Mouse (Mus musculus): ENCODE measurements at regions not wholly inside any gene's neighbourhood (a gene's known extent, or its start where the extent isn't known, plus 50 kb on each side); places are given as distances from the start of the nearest gene placed in this dataset.
A peak's percentile ranks its signal among the peaks of the same experiment; 100 is the strongest.

DNA sequence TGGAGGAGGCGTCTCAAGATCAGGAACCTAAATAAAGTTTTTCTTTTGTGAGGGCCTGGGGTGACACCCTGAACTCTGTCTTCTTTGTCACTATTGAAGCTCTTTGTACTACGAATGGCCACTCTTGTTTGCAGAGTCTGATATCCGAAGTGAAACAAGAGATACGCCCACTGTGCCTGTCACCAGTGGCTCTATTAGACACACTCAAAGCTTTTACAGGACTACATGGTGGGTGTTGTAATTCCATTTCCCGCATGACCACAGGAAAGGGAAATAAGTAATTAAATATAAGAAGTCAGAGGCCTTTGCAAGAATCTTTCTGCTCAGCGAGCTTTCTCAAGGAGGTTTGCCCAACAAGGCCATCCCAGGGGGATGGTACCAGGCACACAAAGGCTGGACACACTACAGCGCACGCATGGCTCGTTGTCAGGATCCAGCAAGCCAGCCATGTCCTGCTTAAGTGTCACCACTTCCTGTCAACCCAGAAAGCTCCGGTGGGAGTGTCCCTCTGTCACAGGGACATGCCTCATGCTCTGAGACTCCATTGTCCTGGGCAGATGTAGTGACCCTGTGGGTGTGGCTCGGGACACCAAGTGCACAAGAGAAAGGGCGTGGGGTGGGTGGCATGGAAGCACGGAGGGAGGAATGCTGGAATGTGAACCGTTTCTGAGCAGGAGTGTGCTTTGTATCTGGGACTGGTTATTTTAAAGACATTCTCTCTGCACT, 434.0 kb downstream of the Irx1 start:
- intact Hi-C loops (cut with DNase I; ENCODE audit: low total_unique reads) = no loop called here
- DNase-seq = no peak

DNA sequence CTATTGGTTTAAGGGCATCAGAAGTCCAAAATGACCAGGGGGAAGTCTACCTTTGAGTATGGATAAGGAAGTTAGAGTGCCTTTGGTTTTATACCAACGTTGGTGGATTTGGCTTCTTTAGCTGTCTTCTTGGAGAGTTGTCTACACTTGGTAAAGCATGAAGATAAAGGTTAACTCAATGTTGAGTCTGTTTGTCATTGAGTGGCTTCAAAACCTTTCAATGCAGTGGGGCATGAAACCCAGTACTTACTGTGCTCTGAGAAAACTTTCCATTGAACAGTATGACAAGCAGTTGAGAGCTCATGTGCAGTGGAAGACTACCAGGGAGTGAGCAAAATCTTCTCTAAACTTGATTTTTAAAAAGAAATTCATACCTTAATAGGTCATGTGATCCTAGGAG, 445.7 kb downstream of the Irx1 start:
- intact Hi-C loops (cut with DNase I; ENCODE audit: low total_unique reads) = no loop called here
- no peak for DNase-seq

- DNase-seq = no peak
- intact Hi-C loops (cut with DNase I; ENCODE audit: low total_unique reads) = no loop called here
Observed at GRCm38 (mm10) chr13:71513204-71513603, 450.3 kb downstream of the Irx1 start.

DNA sequence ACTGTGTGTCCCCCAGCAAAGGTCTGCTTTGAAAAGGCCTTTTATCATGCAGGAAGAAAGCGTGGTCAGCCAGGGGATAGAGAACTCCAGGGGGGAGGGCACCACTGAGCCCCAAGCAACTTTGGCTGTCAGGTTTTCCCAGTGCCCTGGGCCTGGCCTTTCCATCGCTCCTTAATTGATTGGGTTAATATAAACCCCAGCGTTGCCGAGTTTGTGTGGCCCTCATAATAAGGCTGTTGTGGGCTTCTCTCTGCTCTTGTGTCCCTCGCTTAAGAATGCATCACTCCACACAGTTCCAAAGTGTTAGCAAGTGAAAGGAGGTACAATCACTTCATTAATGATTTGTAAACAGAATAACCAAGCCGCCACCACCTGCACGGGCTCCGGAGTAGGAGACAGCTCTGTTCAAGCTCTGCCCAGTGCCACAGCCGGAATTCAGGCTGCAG, 455.5 kb downstream of the Irx1 start:
- intact Hi-C loops (cut with DNase I; ENCODE audit: low total_unique reads) = no loop called here
- DNase-seq = no peak

DNA sequence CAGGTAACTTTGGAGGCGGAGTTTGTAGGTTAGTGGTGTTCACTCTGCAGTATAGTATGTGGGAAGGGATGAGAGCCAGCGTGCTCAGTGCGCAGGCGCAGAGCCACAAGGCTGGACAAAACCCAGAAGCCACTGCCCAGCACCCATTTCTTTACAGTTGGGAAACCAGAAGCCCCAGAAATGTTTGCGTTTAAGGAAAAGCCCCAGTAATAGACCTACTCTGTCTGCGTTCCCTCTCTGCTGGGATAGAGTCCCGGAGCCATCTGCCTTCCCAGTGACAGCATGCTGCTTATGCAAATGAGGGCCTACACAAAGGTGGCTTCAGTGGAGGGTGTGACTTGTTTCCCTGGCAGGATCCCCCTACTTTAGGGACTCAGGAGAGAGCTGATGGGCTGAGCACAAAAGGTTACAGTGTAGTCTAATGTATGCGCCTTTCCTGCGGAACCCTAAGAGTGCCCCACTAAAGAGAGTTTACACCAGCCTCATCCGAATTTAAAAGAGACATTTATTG, 456.0 kb downstream of the Irx1 start:
- DNase-seq = no peak
- intact Hi-C loops (cut with DNase I; ENCODE audit: low total_unique reads) = no loop called here

- DNase-seq = no peak
- intact Hi-C loops (cut with DNase I; ENCODE audit: low total_unique reads) = no loop called here
Observed at GRCm38 (mm10) chr13:71506777-71507176, 456.7 kb downstream of the Irx1 start.

GRCm38 (mm10) chr13:71489773-71490172, 473.8 kb downstream of the Irx1 start:
- no peak for DNase-seq
- intact Hi-C loops (cut with DNase I; ENCODE audit: low total_unique reads) = no loop called here

GRCm38 (mm10) chr13:71481205-71481604, 482.3 kb downstream of the Irx1 start:
- intact Hi-C loops (cut with DNase I; ENCODE audit: low total_unique reads) = no loop called here
- no peak for DNase-seq

DNA sequence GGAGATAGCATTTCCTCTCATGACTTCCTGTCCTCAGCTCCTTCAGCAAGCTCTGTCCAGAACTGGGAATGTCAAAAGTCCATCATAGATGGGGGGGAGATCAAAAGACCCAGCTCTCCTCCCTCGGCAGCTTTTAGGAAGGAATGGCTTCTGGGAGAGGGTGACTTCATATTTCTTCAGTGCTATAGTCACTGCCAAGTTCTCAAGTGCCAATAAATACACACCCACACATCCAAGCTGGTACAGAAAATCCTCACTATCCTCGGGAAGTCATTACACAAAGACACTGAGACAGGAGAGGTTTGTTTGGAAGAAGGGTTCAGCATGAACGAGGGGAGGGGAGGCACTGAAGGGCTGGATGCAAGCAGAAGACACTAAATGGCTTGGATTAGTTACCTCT, 502.0 kb downstream of the Irx1 start:
- DNase-seq = no peak
- intact Hi-C loops (cut with DNase I; ENCODE audit: low total_unique reads) = no loop called here

DNA sequence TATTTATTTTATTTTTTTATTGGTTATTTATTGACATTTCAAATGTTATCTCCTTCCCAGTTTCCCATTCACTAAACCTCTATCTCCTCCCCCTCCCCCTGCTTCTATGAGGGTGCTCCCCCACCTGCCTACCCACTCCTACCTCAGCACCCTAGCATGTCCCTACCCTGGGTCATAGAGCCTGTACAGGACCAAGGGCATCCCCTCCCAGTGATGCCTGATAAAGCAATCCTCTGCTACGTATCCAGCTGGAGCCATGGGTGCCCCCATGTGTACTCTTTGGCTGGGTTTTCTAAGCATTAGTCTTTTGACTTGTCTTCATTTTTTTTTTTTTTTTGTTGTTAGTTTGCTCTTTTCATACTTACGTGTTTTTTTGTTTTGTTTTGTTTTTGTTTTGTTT, 502.9 kb downstream of the Irx1 start:
- no peak for DNase-seq
- intact Hi-C loops (cut with DNase I; ENCODE audit: low total_unique reads) = no loop called here

- no peak for DNase-seq
- intact Hi-C loops (cut with DNase I; ENCODE audit: low total_unique reads) = no loop called here
Observed at GRCm38 (mm10) chr13:71460097-71460496, 503.4 kb downstream of the Irx1 start.

GRCm38 (mm10) chr13:71459022-71459536, 504.4 kb downstream of the Irx1 start:
- intact Hi-C loops (cut with DNase I; ENCODE audit: low total_unique reads) = no loop called here
- DNase-seq = no peak

DNA sequence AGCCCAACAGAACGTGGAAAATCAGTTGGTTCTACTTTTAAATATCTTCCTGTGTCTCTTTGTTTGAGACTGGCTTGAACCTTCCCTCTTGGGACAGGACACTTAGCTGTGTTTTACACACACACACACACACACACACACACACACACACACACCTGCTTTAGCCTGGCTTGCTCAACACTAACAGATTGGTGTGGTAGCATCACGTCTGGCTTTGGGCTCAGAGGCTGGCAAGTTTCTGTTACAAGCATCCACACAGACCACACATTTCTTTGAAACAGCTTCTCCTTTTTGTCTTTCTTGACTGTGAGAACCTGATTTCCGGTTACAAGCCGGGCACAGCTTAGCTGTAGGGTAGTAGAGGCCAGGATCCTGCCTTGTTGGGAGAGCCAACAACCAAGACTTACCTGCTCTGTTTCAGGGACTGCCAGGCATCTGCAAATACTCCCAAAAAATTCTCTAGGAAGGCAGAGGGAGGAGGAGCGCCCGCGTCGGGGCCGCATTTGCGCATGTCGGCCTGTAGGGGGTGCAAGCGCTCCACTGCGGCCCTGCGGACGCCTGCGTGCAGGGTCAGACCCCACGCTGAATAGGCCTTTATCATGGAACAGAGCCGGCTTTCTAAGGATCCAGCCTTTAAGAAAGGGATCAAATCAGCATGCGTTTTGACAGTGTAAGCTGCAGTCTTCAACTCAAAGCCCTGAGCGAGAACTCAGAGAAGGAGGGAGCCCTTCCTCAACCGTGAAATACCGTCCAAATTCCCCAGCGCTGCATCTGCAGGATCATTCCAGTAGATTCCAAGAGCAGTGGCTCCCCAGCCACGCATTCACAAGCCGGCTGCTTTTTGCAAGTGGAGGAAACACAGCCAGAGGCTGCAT, 505.2 kb downstream of the Irx1 start:
- peak; percentile 60 for DNase-seq
- intact Hi-C loops (cut with DNase I; ENCODE audit: low total_unique reads) = no loop called here

DNA sequence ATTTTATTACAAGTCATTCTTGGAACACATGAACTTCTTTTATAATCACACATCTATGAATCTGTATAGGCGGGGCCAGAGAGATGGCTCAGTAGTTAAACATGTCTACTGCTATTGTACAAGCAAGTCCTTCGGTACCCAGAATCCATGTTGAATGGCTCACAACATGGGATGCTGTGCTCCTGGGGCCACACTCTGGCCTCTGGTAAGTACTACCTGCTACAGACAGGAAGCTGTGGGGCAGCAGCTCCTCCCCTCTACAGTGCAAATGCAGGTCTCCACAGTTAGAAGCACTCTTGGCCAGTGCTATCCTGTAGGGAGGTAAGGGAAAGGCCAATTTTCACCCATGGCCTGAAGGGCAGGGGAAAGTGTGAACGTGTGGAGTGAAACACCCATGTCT, 506.0 kb downstream of the Irx1 start:
- intact Hi-C loops (cut with DNase I; ENCODE audit: low total_unique reads) = no loop called here
- DNase-seq = no peak

- intact Hi-C loops (cut with DNase I; ENCODE audit: low total_unique reads) = no loop called here
- DNase-seq = no peak
Observed at GRCm38 (mm10) chr13:71452258-71452657, 511.3 kb downstream of the Irx1 start.

DNA sequence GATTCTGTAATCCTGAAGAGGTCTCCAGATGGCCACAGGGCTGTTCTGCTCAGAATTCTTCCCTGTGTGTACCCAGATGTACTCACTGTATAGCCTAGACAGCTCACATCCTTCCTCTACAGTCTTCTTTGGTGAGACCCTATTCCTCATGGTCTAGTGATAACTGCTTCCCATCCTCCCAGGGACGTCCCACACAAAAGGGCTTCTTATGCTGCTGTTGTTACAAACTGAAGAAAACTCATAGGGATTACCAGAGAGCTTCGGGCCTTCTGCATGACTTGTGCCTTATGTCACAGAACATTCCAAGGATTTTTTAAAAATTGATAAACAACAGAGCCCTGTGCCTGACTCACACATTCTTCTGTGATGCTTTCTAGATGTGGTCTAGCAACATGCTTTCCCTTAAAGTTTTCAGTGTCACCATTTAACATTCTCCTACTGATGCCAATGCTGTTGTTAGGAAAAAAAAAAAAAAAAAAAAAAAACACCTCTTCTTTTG, 525.9 kb downstream of the Irx1 start:
- intact Hi-C loops (cut with DNase I; ENCODE audit: low total_unique reads) = no loop called here
- no peak for DNase-seq

GRCm38 (mm10) chr13:71403654-71404560, 559.6 kb downstream of the Irx1 start:
- intact Hi-C loops (cut with DNase I; ENCODE audit: low total_unique reads) = no loop called here

DNA sequence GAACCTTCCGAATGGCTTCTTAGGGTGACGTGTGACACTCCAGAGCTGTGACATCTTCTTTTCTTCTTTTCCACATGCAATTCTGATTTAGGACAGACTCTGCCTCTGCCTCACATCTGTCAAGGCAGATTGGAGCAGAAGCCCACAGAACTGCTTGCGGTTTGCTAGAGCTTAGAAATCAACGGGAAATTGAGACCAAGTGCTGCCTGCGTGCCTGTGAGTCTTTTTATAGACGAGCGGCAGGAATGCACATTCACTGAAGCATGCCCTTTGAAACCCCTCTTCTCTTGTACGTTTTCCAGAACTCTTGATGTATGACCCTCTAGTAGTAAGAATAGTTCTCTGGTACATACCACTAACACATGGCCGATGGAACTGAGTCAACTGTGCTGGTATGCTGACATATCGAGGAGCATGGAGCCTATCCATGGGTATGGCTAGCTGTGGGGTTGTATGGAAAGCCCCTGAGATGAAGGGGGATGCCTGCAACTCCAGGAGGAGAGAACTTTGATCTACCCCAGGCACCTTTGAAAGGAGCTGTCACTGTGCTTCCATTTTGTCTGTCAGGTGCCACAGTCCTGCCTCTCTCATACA, 552.2 kb upstream of the Adamts16 start:
- intact Hi-C loops (cut with DNase I; ENCODE audit: low total_unique reads) = no loop called here
- DNase-seq = no peak

More at GRCm38 (mm10) chr13:71403654-71404560, 559.6 kb downstream of the Irx1 start:
- no peak for DNase-seq

GRCm38 (mm10) chr13:71378641-71379040, 537.0 kb upstream of the Adamts16 start:
- no peak for DNase-seq
- intact Hi-C loops (cut with DNase I; ENCODE audit: low total_unique reads) = no loop called here

All from gastrocnemius, postnatal 14 days (tissue).